Mouse (Mus musculus) cortical plate, adult 2 months (tissue): ENCODE data around the gene Pigf.

Experiments used
- CTCF ChIP-seq: fragments of 200-500 bp; IDR thresholded peaks from 2 replicates; pipeline ENCODE4 v1.5.1; 2011; ENCODE audit warnings: mild to moderate bottlenecking, control low read depth, low read length; ENCODE audit not compliant: insufficient read depth; ENCODE audit errors: extremely low read depth
- POLR2A ChIP-seq: fragments of 200-500 bp; IDR thresholded peaks from 2 replicates; pipeline ENCODE4 v1.6.1; 2011; ENCODE audit warnings: mild to moderate bottlenecking, low read length, control low read depth; ENCODE audit not compliant: insufficient read depth; ENCODE audit errors: extremely low read depth

DNA sequence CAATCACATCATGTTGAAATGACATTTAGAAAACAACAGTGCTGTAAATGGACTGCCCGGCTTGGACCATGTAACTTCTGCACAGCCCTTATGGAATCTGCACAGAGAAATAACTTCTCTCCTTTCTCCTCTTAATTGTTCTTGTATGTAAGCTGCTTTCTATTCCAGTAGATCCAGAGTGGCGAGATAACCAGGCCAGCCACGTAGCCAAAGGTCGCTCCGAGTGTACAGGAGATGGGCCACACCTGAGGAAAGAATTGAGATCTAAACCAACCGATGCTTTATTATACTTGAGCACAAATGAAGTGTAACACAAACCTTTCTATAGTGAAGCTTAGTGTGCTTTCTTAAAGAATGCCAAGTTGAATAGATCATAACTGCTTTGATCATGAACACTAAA lies 27.9 kb downstream of the Pigf start:
- TF ChIP-seq CTCF (no peak), POLR2A (no peak)
